Mouse (Mus musculus) stomach, embryonic 14.5 days (tissue): Measurements from ENCODE around the gene Psat1. TPM values are rescaled to one million over a fixed set of nuclear protein-coding genes. Genes with fewer than 3 reads are reported as not detected.

Experiments used
- ATAC-seq: fragments of 200-750 bp; cut with Nextera tagmentation; 2 replicates; pipeline ENCODE4 v1.8.0; 2017; ENCODE audit warnings: low read depth, moderate TSS enrichment; ENCODE audit not compliant: insufficient number of reproducible peaks, insufficient read depth, low FRiP score
- H3K27ac ChIP-seq: fragments of 300-500 bp; sonication (generic); 2 replicates; pipeline ENCODE4 v1.5.1; 2014; ENCODE audit warnings: mild to moderate bottlenecking, low read length, moderate library complexity, mixed read lengths
- H3K27me3 ChIP-seq: fragments of 300-500 bp; sonication (generic); 2 replicates; pipeline ENCODE4 v1.6.1; 2014; ENCODE audit warnings: low read length, control low read depth, mixed read lengths; ENCODE audit not compliant: control insufficient read depth, insufficient read depth
- H3K36me3 ChIP-seq: fragments of 300-500 bp; sonication (generic); 2 replicates; pipeline ENCODE4 v1.6.1; 2014; ENCODE audit warnings: mild to moderate bottlenecking, control low read depth, low read length, moderate library complexity, mixed read lengths; ENCODE audit not compliant: control insufficient read depth, insufficient read depth
- H3K4me1 ChIP-seq: fragments of 300-500 bp; sonication (generic); 2 replicates; pipeline ENCODE4 v1.6.1; 2014; ENCODE audit warnings: low read length, control low read depth, mixed read lengths; ENCODE audit not compliant: control insufficient read depth, insufficient read depth
- H3K4me2 ChIP-seq: fragments of 300-500 bp; sonication (generic); replicated peaks from 2 replicates; pipeline ENCODE4 v1.6.1; 2014; ENCODE audit warnings: low read depth, low read length, control low read depth
- H3K4me3 ChIP-seq: fragments of 300-500 bp; sonication (generic); 2 replicates; pipeline ENCODE4 v1.5.1; 2014; ENCODE audit warnings: low read depth, low read length, control low read depth
- H3K9ac ChIP-seq: fragments of 300-500 bp; sonication (generic); replicated peaks from 2 replicates; pipeline ENCODE4 v1.6.1; 2014; ENCODE audit warnings: low read depth, mild to moderate bottlenecking, control low read depth, low read length, moderate library complexity, mixed read lengths
- H3K9me3 ChIP-seq: fragments of 300-500 bp; sonication (generic); 2 replicates; pipeline ENCODE4 v1.6.1; 2016; ENCODE audit warnings: low read depth, low read length, control low read depth; ENCODE audit not compliant: control insufficient read depth
- WGBS: fragments of 180-500 bp; shearing (Covaris S2); extraction: QIAGEN DNeasy Blood & Tissue Kit; methylation state at CpG from one replicate; pipeline ENCODE4 v1.1.7; 2014; 5-methylcytosine and 5-hydroxymethylcytosine counted together
- polyA plus RNA-seq: library from polyadenylated mRNA; unstranded; fragments of >200 nt; fragmentation: Nextera tagmentation; extraction: Ambion mirVana; gene quantifications from 2 replicates; pipeline ENCODE4 v1.2.1, GENCODE M21; 2014

Gene Psat1
- polyA plus RNA-seq, 1 experiment from 2014 or later: 72.3 TPM

- Histone ChIP-seq H3K4me1 (no peaks in the 10 kb centered on the region), H3K36me3 (peaks cover 31% of the 10 kb centered on the region), H3K27me3 (no peaks in the 10 kb centered on the region), H3K27ac (no peak overlapping the region), H3K4me2 (no peak overlapping the region), H3K4me3 (no peak overlapping the region), H3K9ac (no peak overlapping the region), H3K9me3 (no peaks in the 10 kb centered on the region)
- no peak for ATAC-seq
- 67% methylated on average over 3 of the region's 3 CpGs for WGBS
These were observed 17.9 kb upstream of the Psat1 start for GRCm38 (mm10) chr19:15965082-15965481.

DNA sequence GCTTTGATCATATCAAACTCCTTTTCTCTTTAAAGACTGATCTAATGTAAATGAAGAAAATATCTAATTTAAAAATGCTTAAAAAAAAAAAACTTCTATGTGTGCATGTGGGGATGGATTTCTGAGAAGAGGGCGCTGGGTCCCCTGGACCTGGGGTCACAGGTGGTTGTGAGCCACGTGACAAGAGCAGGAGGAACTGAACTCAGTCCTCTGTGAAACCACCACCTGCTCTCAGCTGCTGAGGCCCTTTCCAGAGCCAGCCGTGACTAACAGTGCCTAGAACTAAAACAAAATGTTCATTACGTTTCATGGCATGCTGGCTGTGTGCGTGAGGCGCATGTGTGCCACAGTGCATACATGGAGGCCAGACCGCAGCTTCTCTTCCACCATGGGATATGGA is 17.4 kb upstream of the Psat1 start:
- no peak overlapping the region for H3K9ac ChIP-seq
- ATAC-seq: no peak
- WGBS: 90% methylated on average over 7 of the region's 7 CpGs
- H3K9me3 ChIP-seq: no peaks in the 10 kb centered on the region
- no peaks in the 10 kb centered on the region for H3K27me3 ChIP-seq
- H3K27ac ChIP-seq: no peak overlapping the region
- H3K36me3 ChIP-seq: peaks cover 32% of the 10 kb centered on the region
- no peak overlapping the region for H3K4me2 ChIP-seq
- H3K4me3 ChIP-seq: no peak overlapping the region
- H3K4me1 ChIP-seq: no peaks in the 10 kb centered on the region

- H3K27me3 ChIP-seq: no peaks in the 10 kb centered on the region
- H3K27ac ChIP-seq: no peak overlapping the region
- no peaks in the 10 kb centered on the region for H3K9me3 ChIP-seq
- no peak for ATAC-seq
- H3K4me2 ChIP-seq: no peak overlapping the region
- no peaks in the 10 kb centered on the region for H3K4me1 ChIP-seq
- H3K4me3 ChIP-seq: no peak overlapping the region
- H3K36me3 ChIP-seq: peaks cover 26% of the 10 kb centered on the region
- H3K9ac ChIP-seq: no peak overlapping the region
- 84% methylated on average over 17 of the region's 17 CpGs for WGBS
These were observed 16.0 kb upstream of the Psat1 start for GRCm38 (mm10) chr19:15963011-15963695.

DNA sequence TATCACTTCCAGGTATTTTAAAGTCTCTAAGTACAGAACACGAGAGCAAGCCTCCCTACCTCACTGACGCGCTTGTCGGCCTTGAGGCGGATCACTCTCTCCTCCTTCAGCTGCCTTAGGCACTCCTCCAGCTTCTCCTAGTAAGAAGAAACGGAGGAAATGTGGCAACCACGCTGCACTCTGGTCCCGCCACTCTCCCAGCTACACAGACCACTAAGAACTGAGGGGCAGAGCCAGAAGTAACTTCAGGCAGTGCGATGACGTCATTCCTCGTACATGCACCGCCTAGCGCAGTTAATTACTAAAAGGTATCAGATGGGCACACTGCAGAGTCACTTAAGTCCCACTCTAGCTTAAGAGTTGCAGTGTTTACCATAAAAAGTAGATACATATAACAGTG is 15.2 kb upstream of the Psat1 start:
- no peak overlapping the region for H3K4me3 ChIP-seq
- 79% methylated on average over 13 of the region's 13 CpGs for WGBS
- no peak overlapping the region for H3K9ac ChIP-seq
- H3K36me3 ChIP-seq: peaks cover 26% of the 10 kb centered on the region
- no peak for ATAC-seq
- no peaks in the 10 kb centered on the region for H3K27me3 ChIP-seq
- no peaks in the 10 kb centered on the region for H3K4me1 ChIP-seq
- no peaks in the 10 kb centered on the region for H3K9me3 ChIP-seq
- no peak overlapping the region for H3K4me2 ChIP-seq
- no peak overlapping the region for H3K27ac ChIP-seq

DNA sequence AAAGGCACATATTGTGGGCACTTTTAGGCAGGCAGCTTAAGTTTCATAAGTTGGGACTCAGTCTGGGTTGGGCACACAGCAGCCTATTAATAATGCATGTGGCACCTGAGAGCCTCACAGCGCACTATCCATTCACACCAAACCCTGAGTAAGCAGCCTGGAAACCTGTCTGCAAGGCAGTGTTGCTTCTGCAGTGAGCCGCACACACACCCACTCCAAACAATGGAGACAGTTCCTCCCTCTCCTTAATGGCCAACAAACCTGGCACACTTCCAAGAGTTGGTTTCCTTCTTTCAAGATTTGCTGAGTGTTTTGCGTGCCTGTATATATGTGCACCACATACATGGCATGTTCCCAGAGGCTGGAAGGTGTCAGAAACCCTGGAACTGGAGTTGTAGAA is 3.1 kb upstream of the Psat1 start:
- Histone ChIP-seq H3K4me2 (no peak overlapping the region), H3K4me3 (no peak overlapping the region), H3K36me3 (no peaks in the 10 kb centered on the region), H3K27ac (no peak overlapping the region), H3K4me1 (peaks cover 3% of the 10 kb centered on the region; the same call in 1 of the 2 replicates), H3K9me3 (no peaks in the 10 kb centered on the region), H3K27me3 (no peaks in the 10 kb centered on the region), H3K9ac (no peak overlapping the region)
- 57% methylated on average over 3 of the region's 3 CpGs for WGBS
- ATAC-seq: no peak

DNA sequence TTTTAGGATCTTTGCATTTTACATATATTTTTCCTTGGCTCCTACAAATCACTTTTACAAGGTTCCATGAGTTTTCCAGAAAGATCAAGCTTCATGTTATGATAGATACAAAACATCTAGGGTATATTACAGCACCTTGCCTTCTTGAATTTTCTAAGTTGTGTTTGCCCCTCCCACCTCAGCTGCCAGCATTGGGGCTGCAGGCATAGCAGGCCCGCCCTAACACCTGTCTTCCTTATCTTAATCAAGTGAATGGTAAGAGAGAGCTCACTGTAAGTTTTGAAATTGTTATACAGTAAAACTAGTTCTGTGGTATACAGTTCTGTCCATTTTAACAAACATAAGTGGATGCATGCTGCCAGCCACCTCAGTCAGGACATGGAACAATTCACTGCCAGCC is 1.7 kb upstream of the Psat1 start:
- H3K27ac ChIP-seq: no peak overlapping the region
- H3K36me3 ChIP-seq: no peaks in the 10 kb centered on the region
- peaks cover 3% of the 10 kb centered on the region; the same call in 1 of the 2 replicates for H3K4me1 ChIP-seq
- H3K27me3 ChIP-seq: no peaks in the 10 kb centered on the region
- H3K4me2 ChIP-seq: no peak overlapping the region
- WGBS: 74% methylated on average over 1 of the region's 1 CpGs
- ATAC-seq: no peak
- no peaks in the 10 kb centered on the region for H3K9me3 ChIP-seq
- no peak overlapping the region for H3K9ac ChIP-seq
- no peak overlapping the region for H3K4me3 ChIP-seq

- Histone ChIP-seq H3K27ac (no peak overlapping the region), H3K4me2 (no peak overlapping the region), H3K4me3 (no peak overlapping the region), H3K36me3 (no peaks in the 10 kb centered on the region), H3K9ac (no peak overlapping the region), H3K9me3 (no peaks in the 10 kb centered on the region), H3K4me1 (peaks cover under 1% of the 10 kb centered on the region; the same call in 1 of the 2 replicates), H3K27me3 (no peaks in the 10 kb centered on the region)
- 85% methylated on average over 7 of the region's 7 CpGs for WGBS
- no peak for ATAC-seq
These were observed 1.3 kb upstream of the Psat1 start for GRCm38 (mm10) chr19:15948426-15948825.

- Histone ChIP-seq H3K27ac (no peak overlapping the region), H3K36me3 (no peaks in the 10 kb centered on the region), H3K27me3 (no peaks in the 10 kb centered on the region), H3K9ac (no peak overlapping the region), H3K9me3 (no peaks in the 10 kb centered on the region), H3K4me1 (no peaks in the 10 kb centered on the region), H3K4me3 (no peak overlapping the region), H3K4me2 (no peak overlapping the region)
- peak; percentile 57; the same call in 1 of the 2 replicates for ATAC-seq
- WGBS: 63% methylated on average over 10 of the region's 10 CpGs
These were observed 474 bp downstream of the Psat1 start for GRCm38 (mm10) chr19:15946663-15947062.

GRCm38 (mm10) chr19:15943117-15943423 is 4.1 kb downstream of the Psat1 start:
- H3K27me3 ChIP-seq: no peaks in the 10 kb centered on the region
- no peak overlapping the region for H3K4me2 ChIP-seq
- no peaks in the 10 kb centered on the region for H3K36me3 ChIP-seq
- H3K9me3 ChIP-seq: no peaks in the 10 kb centered on the region
- ATAC-seq: no peak
- no peaks in the 10 kb centered on the region for H3K4me1 ChIP-seq
- WGBS: 84% methylated on average over 7 of the region's 7 CpGs
- no peak overlapping the region for H3K4me3 ChIP-seq
- H3K9ac ChIP-seq: no peak overlapping the region
- no peak overlapping the region for H3K27ac ChIP-seq
